Mouse (Mus musculus) heart, adult 2 months (tissue): Measurements from ENCODE around the gene Anks1b.

ENCODE experiments used
- CTCF ChIP-seq: fragments of 200-600 bp; IDR thresholded peaks from 2 replicates; pipeline ENCODE4 v1.8.1; 2022; ENCODE audit warnings: antibody characterized with exemption, mild to moderate bottlenecking, moderate library complexity
- EP300 ChIP-seq: fragments of 200-500 bp; IDR thresholded peaks from 2 replicates; pipeline ENCODE4 v1.6.1; 2011; ENCODE audit warnings: low read depth, low read length, control low read depth; ENCODE audit not compliant: insufficient read depth
- POLR2A ChIP-seq: fragments of 200-500 bp; IDR thresholded peaks from 2 replicates; pipeline ENCODE4 v1.6.1; 2011; ENCODE audit warnings: mild to moderate bottlenecking, low read depth, low read length, control low read depth; ENCODE audit not compliant: insufficient read depth

DNA sequence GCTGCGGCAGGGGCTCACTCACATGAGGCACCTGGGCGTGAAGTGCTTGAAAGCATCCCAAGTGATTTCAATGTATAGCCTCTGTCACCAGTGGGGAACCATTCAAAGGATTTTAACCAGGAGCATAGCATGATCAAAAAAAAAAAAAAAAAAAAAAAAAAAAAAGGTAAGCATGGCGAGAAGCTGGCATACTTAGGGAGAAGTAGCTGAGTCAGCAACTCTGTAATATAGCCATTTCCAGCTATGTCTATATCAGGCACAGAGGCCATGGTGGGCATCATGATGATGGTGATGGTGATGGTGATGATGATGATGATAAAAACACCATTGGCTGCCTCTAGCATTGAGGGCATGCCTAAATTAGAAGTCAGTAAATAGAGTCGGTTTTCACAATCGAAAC lies 814.8 kb downstream of the Anks1b start:
- TF ChIP-seq POLR2A (no peak), EP300 (no peak), CTCF (no peak)
